Mouse (Mus musculus) myocyte (in vitro differentiated cells): ENCODE results near the gene Usp2.

Experiments used
- E2F4 ChIP-seq: IDR thresholded peaks from one replicate; pipeline ENCODE4 v1.6.1; 2011; ENCODE audit warnings: mild to moderate bottlenecking, control low read depth, moderate library complexity; ENCODE audit not compliant: insufficient read depth
- MAX ChIP-seq: IDR thresholded peaks from one replicate; pipeline ENCODE4 v1.6.1; 2011; ENCODE audit warnings: low read depth, mild to moderate bottlenecking, control low read depth
- POLR2A ChIP-seq: IDR thresholded peaks from one replicate; pipeline ENCODE4 v1.6.1; 2011; ENCODE audit warnings: low read depth, mild to moderate bottlenecking, control low read depth, moderate library complexity; ENCODE audit not compliant: insufficient read length
- USF1 ChIP-seq: IDR thresholded peaks from one replicate; pipeline ENCODE4 v1.6.1; 2011; ENCODE audit warnings: low read depth, mild to moderate bottlenecking, control low read depth, moderate library complexity

- TF ChIP-seq POLR2A, result no peak
- TF ChIP-seq USF1, result no peak
- no peak for TF ChIP-seq E2F4
- no peak for TF ChIP-seq MAX
Measured at GRCm38 (mm10) chr9:44125026-44125425, 58.2 kb downstream of the Usp2 start.
